Mouse (Mus musculus) G1E-ER4 (cell line): ENCODE data around the gene Gm5767. TPM values are rescaled to one million over a fixed set of nuclear protein-coding genes. Genes with fewer than 3 reads are reported as not detected.

Source experiments
- GATA1 ChIP-seq: IDR thresholded peaks from one replicate; pipeline ENCODE4 v1.8.0; 2012; ENCODE audit warnings: low read length, inconsistent platforms
- polyA plus RNA-seq: library from polyadenylated mRNA; stranded (reverse); fragments of >175 nt; gene quantifications from 2 replicates; pipeline ENCODE4 v1.2.3, GENCODE M21; 2012

Gm5767 gene
- not detected in 2 replicates for polyA plus RNA-seq

- no peak for TF ChIP-seq GATA1
Observed at GRCm38 (mm10) chr16:8680470-8680869, at the start of gene Gm5767. Gene Gm5767 (plus strand): TSS chr16:8680770.

- no peak for TF ChIP-seq GATA1
Observed at GRCm38 (mm10) chr16:8631428-8631827, 49.1 kb upstream of the Gm5767 start.

GRCm38 (mm10) chr16:8636867-8637216 lies 43.7 kb upstream of the Gm5767 start:
- no peak for TF ChIP-seq GATA1

DNA sequence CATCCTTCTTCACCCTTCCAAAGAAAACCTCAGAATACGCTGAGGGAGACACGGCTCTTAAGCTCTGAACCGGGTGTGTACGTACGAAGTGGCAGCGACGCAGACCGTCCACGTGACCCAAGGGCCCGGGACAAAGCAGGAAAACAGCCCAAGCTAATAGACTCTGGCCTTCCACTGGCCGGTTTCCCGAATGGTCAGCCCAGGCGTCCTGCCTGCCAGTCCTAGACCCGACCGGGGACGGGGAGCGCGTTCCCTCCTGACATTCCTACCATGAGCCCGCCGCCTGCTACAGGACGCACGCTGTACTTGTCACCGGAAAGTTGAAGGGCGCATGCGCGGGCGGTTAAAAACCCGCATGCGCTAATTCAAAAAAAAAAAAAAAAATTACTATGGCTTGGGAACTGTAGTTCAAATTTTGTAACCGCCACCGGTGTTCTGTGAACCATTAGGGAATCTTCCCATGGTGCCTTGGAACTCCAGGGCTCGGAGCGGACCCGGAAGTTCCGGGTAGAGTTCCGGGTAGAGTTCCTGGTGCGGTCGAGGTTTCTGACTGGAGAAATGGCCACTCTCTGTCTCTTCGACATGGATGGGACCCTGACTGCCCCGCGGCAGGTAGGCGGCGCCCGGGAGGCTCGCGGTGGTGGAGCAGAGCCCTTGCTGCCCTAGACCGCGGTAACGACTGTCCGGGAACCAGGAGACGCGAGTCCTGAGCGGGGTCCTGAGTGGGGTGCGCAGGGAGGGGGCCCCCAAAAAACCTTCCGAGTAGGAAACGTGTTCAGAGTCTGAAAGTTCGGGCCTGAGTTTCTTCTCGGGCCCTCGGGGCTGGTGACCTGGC lies 43.1 kb upstream of the Gm5767 start, which contains the start of the genes Pmm2 and Tmem186:
Gene Pmm2, plus strand, starts transcription at position 458 of the 835 bp plus-strand sequence.
Gene Tmem186, minus strand, starts transcription at position 496 of the 835 bp plus-strand sequence.
- no peak for TF ChIP-seq GATA1

- no peak for TF ChIP-seq GATA1
Observed at GRCm38 (mm10) chr16:8638131-8638530, 42.4 kb upstream of the Gm5767 start.

DNA sequence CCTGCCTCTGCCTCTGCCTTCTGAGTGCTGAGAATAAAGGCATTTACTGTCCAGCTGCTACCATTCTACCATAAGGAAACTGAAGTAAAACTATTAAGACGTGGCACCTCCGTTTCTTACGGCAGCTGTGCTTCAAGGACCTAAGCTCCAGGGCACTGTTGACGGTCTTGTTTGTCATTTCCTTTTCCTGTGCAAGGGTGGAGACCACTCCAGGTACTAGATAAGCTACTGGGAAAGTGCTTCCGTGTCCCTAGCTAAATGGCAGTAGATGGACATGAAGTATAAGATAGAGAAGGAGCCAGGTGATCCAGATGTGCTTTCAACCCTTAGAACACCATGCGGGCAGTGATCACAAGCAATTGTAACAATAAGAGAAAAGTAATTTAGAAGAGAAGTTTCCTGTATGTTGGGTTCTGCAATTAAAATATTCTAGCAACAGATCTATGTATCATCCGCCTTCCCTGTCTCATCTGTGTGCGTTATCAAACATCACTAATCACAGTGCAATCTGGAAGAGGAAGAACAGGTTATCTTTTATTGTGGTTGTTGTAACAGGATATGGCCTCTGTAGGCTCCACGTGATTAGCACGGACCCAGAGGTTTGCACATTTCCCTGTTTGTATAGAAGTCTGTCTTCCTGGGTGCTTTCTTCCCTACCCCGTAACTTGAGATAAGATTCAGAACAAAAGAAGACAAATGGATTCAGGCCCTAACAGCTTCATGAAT lies 40.9 kb upstream of the Gm5767 start:
- peak; percentile 50 for TF ChIP-seq GATA1

DNA sequence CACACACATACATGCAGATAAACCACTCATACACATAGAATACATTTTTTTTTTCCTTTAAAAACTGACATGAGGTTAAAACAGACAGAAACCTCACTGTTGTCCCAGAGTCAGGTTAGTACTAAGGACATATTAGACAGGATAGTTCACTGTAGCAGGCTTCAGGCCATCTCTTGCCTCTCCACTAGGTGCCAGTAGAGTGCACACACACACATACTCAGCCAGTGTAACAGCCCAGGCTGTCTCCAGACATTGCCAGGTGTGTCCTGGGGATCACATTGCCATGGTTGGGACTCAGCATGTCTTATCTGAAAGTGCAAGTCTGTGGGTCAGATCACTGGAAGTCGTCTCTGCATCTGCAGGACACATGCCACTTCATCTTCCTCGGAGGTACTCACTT lies 36.7 kb upstream of the Gm5767 start:
- no peak for TF ChIP-seq GATA1

GRCm38 (mm10) chr16:8645546-8645945 lies 35.0 kb upstream of the Gm5767 start:
- TF ChIP-seq GATA1 = no peak

- no peak for TF ChIP-seq GATA1
Observed at GRCm38 (mm10) chr16:8650007-8650406, 30.6 kb upstream of the Gm5767 start.

DNA sequence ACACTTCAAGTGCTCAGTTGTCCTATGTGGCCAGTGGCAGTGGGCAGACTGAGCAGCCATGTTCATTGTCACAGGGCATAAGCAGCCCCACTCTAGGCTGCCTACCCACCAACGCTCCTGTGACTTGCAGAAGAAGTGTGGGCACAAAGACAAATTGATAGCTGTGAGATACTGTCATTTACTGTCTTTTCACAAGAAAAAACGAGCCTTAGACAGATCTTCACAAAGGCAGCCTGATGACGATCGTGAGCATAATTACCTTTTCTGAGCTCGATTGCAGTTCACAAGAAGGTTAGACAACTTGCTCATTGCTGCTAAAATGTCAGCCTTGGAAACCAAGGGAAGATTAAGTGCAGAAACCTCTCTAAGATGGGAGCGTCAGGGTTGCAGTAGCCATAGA lies 25.5 kb upstream of the Gm5767 start:
- TF ChIP-seq GATA1 = no peak

DNA sequence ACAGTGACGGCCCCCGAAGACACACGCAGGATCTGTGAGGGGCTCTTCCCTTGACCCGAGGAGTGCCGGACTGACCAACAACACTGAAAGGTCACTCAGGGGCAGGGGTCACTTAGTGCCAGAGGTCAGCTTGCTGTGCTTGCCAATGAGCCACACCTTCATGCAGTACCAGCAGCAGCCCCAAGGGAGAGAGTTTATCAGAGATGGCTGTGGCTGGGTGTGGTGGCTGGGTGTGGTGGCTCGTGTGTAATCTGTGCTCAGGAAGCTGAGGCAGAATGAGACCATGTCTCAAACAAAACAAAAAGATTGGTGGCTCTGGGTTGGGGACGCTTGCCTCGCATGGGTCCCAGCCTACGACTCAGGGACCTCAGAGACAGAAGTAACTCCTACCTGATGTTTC lies 25.0 kb upstream of the Gm5767 start:
- TF ChIP-seq GATA1 = no peak

DNA sequence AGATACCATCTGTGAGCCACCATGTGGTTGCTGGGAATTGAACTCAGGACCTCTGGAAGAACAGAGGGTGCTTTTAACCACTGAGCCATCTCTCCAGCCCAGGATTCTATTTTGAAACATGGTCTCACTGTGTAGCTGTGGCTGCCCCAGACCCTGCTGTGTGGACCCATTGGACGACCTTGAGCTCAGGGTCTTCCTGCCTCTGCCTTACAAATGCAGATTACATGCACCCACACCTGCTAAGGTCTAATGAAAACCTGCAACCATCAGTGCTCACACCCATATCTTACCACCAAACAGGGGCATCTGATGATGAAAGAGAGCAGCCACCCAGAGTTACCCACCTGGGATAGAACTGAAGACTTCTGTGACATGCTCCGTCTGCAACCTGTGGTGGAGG lies 24.3 kb upstream of the Gm5767 start:
- no peak for TF ChIP-seq GATA1

GRCm38 (mm10) chr16:8658349-8658748 lies 22.2 kb upstream of the Gm5767 start:
- TF ChIP-seq GATA1 = no peak

- TF ChIP-seq GATA1 = no peak
Observed at GRCm38 (mm10) chr16:8658764-8659163, 21.8 kb upstream of the Gm5767 start.

DNA sequence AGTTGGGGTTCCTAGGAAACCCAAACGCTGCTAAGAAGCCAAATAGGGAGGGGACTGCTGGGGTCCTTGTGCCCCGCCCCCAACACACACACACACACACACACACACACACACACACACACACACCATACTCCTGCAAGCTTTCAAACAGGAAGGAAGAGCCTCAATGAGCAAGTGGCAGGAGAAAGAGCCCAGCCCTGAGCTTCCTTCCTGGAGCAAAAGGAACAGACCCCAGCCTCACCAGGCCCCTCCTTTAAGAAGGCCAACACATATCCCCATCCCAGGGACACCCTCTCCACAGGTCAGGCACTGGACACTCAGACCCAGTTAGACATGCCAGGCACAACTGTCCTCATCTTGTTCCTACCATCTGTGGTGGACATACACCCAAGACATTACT lies 17.5 kb upstream of the Gm5767 start:
- no peak for TF ChIP-seq GATA1
